ENCODE assay signal across 26 mouse cellular contexts in the genomic region with DNA sequence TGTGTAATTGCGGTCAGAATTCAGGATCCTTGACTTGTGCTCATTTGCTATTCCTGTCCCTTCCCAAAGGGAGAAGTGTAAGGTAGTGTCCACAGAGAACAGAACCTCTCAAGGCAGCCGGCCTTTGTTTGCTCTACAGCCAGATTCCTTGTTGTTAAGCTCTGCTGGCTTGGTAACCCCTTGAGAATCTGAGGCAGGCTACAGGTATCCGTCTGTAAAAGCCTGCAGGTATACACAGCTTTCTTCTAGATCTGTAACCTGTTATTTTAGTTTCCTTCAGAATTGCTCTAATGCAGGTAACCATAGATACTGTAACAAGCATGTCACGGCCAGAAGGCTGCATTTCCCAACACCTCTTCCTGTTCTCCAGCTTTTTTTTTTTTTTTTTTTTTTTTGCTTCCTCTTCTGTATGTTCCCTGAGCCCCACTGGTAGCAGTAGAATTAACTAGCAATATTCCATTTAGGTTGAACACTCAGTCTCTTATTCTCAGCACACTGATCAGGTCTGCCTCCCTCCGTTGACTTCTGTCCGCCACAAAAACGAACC.
"Had no signal": no experiment of that assay in that cellular context is flagged by ENCODE, and none has a peak within 500 bp of the region (broad histone marks: within the 10 kb centered on the region; RNA-seq: fewer than 3 reads in every experiment).

No protein-coding gene starts in this region.

- H3K4me1 ChIP-seq: heart, embryonic 15.5 days; hindbrain, embryonic 12.5 days; kidney, embryonic 15.5 days; limb, embryonic 10.5 days; limb, embryonic 12.5 days had no signal

- ATAC-seq: hindbrain, embryonic 16.5 days; intestine, embryonic 16.5 days had no signal

- H3K9me3 ChIP-seq: heart, embryonic 13.5 days; heart, embryonic 15.5 days; hindbrain, embryonic 12.5 days; kidney, embryonic 15.5 days; limb, embryonic 10.5 days; limb, embryonic 12.5 days had no signal

- DNase-seq: gastrocnemius, adult 2 months; gastrocnemius, postnatal 10 days; gastrocnemius, postnatal 25 days; heart, adult 2 months; heart, postnatal 14 days; heart, postnatal 36 days; kidney, adult 11 months; kidney, adult 2 months; kidney, adult 9 months; kidney, postnatal 14 days; kidney, postnatal 36 days; layer of hippocampus, adult 9-11 months; layer of hippocampus, postnatal 36 days; liver had no signal

- H3K27ac ChIP-seq: gastrocnemius, adult 2 months; heart, adult 2 months; heart, embryonic 13.5 days; heart, embryonic 15.5 days; hindbrain, embryonic 12.5 days; hindbrain, embryonic 14.5 days; kidney, embryonic 15.5 days; kidney, postnatal 0 days; left cerebral cortex, adult 2 months; limb, embryonic 10.5 days; limb, embryonic 12.5 days had no signal

- H3K27me3 ChIP-seq: heart, embryonic 13.5 days; heart, embryonic 15.5 days; hindbrain, embryonic 12.5 days; kidney, embryonic 15.5 days; limb, embryonic 12.5 days had no signal

- H3K4me3 ChIP-seq: gastrocnemius, adult 2 months; heart, adult 2 months; heart, embryonic 13.5 days; heart, embryonic 15.5 days; hindbrain, embryonic 12.5 days; kidney, embryonic 15.5 days; left cerebral cortex, adult 2 months; limb, embryonic 10.5 days; limb, embryonic 12.5 days had no signal

- H3K9ac ChIP-seq: heart, embryonic 13.5 days; heart, embryonic 15.5 days; hindbrain, embryonic 12.5 days; hindbrain, embryonic 14.5 days; kidney, embryonic 15.5 days; limb, embryonic 12.5 days had no signal

- H3K4me2 ChIP-seq: heart, embryonic 11.5 days; heart, embryonic 13.5 days; heart, embryonic 15.5 days; hindbrain, embryonic 12.5 days; hindbrain, embryonic 14.5 days; kidney, embryonic 15.5 days; limb, embryonic 12.5 days had no signal

- H3K36me3 ChIP-seq: hindbrain, embryonic 12.5 days had no signal
